Mouse (Mus musculus) thymus, postnatal 25 days (tissue): ENCODE measurements around the gene Rbm19.
"Not testable (repeated sequence)": the region's sequence is repeated elsewhere in the genome, so short reads cannot be mapped to it uniquely, and the experiment has no call there.

ENCODE experiments used
- DNase-seq: peaks from one replicate; pipeline ENCODE4 v3.0.0; 2022

Gene Rbm19

DNA sequence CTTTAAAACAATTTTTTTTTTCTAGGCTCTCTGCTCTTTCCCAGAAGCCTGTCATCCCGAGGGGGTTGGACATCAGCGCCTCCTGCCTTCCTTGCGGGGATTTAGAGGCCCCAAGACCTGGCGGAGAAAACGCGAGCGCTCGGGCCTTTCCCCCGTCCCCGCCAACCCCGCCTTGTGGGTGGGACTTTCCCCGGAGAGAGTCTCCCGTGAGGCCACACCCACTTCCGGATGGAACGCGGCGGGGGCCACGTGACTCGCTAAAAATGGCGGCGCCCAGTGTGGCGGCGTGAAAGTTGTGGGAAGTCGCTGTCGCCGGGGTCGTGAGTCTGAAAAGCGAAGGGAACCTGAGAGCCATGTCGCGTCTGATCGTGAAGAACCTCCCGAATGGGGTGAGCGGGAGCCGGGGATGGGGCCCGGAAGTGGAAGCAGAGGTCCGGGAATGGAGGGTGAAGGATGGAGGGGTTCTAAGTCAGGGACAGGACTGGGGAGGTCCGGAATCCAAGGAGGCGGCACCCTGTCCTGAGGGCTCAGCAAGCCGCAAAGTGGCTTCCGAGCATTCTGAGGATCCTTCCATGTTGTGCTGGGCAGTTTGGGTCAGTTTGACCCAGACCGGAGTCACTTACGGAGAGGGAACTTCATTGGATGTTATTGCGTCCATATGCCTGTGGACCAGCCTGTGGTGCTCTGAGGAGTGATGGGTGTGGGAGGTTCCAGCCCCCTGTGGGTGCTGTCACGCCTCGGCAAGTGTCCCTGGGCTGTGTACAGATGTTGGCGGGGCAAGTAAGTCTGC, at the start of gene Rbm19:
TSS of gene Rbm19 (plus strand) at position 205 of the 790 bp plus-strand sequence.
- peak; percentile 94 for DNase-seq

DNA sequence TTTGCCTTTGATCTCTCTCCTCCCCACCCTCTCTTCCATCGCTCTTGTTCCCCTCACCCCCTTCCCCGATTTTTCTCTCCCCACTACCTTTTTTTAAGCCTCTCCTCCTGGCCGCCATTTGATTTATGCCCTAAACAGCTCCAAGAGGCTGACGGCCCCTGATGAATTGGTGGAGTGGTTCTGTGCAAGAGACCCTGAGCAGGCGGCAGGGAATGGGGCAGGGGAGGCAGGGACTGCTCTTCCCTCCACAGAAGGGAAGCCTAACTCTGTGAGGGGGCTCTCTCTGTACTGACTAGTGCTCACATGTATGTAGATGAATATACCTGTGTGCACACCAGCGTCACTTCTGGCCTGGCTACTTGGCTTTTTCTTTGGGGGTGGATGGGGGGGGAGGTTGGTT, 49.0 kb upstream of the Rbm19 start:
- no peak for DNase-seq

DNA sequence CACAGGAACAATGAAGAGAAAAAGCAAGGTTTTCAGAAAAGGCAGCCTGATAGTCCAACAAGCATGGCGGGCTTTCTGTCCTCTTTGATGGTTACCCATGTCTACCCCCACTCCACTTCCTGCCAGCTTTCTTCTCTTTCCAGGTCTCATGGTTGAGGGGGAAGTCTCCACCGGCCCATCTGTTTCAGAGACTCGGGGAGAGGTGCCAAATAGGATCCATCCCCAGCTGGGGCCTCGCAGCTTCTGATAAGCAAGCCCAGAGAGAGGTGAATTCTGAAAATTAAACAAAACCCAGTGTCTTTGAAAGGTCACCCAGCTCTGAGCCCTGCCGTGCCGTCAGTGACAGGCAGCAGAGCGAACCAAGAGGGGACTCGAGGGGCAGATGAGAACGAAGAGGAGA, 42.2 kb upstream of the Rbm19 start:
- DNase-seq: peak; percentile 9

DNA sequence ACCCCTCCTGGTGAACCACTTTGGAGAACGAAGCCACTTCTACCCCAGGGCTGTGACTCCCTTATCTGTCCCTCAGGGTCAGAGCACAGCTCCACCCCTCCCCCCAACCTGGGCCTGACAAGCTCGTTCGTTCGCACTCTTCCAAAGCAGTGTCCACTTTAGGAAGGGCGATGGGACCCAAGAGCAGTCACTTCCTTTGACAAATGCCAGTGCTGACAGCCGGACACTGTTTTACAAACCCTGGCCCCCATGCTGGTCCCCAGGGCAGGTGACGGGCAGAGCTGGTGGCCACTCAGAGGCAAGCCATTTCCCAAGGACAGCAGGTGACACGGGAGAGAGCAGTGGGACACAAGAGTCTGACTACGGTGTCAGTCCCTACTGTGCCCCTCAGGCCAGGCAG, 36.2 kb upstream of the Rbm19 start:
- no peak for DNase-seq

DNA sequence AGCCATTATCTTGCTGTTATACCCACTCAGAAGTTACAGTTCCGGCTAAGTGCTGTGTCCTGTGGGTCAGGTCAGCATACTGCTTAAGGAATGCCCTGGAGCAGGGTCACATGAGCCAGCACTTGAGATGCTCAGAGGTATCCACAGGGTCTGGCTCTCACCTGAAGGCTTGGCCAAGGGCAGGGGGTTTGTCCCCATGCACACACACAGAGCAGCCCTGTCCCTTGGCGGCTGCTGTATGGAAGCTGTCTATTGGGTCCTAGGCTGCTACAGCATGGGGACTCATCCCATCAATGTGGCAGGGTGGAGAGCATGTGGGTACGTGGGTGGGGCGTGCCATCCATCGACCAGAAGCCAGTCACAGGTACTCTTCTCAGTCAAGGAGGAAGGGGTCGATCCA, 35.8 kb upstream of the Rbm19 start:
- no peak for DNase-seq

DNA sequence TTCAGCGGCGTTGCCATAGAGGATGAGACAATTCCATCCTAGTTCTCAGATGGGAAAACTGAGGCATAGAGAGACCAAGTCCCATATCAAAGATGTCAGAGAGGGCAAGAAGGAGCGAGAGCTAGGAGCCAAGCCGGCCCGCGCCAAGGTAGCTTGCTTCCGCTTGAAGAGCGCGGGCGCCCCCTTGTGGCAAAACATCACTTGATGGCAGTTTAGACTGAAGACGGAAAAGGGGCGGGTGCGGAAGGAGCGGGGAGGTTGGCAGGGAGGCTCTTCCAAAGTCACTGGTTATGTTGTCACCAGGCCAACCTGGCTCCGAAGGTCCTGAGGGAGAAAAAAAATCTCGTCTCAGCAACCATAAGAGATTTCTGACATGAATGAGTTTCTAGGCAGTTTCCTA, 27.7 kb upstream of the Rbm19 start:
- peak; percentile 87 for DNase-seq

DNA sequence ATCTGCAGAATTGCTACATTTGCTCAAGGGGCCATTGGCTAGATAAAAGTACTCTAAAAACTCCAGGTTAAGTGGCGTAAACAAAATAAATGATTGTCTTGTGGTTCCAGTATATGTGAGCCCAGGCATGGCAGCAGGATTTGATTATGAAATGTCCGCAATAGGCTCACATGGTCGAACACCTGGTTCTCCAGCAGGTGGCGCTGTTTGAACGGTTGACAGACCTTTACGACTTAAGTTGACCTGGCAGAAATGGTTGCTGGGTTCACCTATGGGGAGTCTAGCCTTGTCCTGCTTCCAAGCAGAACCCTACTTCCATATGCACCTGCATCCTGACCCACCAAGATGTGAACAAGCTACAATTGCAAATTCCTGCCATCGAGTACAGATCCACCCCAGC, 21.7 kb upstream of the Rbm19 start:
- peak; percentile 62 for DNase-seq

DNA sequence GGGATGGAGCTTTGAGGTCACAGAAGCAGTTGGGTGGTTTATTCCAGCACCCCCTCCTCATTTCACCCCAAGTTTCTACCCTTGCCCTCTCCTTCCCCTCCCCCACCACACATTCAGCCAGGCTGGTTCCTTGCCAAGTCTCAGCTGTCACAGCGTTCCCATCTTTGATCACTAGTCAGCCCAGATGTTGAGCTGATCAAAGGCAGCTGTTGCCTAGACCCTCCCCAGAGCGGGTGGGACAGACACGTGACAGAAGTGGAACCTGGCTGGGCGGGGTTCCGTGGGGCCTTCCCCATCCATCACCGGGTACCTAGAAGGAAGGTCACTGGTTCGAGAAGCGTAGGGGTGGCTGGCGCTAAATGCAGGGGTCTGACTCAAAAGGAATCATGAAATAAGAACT, 19.2 kb upstream of the Rbm19 start:
- no peak for DNase-seq

DNA sequence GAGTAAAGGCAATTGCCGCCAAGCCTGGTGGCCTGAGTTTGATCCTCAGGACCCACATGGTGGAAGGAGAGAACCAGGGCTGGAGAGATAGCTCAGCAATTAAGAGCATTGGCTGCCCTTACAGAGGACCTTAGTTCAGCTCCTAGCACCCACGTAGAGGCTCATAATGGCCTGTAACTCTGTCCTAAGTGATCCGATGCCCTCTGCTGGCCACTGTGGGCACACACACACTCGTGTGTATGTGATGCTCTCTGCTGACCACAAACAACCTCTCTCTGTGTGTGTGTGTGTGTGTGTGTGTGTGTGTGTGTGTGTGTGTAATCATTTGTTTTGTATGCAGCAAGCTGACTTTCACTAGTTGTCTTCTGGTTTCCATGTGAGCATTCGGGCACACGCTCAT, 15.5 kb upstream of the Rbm19 start:
- DNase-seq: no peak

DNA sequence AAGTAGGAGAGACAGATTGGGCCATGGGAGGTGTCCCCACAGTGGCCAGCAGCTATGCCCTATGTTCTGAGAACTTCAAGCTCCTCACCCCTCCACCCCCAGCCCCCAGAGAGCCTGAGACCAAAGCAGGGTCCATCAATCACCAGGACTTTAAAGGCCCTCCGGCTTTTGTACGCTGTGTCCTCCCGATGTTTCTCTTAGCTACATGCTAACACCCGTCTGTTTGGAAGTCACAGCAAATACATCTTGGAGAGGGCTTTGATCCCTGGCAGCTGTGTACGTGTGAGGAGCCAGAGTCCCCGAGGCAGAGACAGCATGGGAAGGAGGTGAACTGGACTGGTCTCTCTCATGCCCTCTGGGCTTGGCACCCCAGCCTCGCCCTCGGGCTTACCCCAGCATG, 14.2 kb upstream of the Rbm19 start:
- DNase-seq: no peak

DNA sequence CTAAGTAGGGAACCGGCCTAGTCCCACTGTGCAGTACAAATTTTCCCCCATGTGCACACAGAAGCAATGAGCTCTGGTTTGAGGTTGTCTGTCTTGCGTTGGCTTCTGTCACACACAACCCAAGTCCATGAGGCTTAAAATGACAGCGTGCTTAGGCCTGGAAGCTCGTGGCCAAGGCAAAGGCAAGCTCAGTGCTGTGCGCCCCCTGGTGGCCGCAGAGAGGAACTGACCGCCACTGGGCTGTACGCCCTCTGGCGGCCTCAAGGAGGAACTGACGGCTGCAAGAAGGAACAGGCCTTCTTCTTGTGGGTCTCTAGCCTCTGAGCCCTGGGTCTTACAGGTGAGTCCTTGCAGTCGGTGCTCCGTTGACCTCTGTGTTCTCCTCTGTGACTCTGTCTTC, 13.5 kb upstream of the Rbm19 start:
- peak; percentile 53 for DNase-seq

DNA sequence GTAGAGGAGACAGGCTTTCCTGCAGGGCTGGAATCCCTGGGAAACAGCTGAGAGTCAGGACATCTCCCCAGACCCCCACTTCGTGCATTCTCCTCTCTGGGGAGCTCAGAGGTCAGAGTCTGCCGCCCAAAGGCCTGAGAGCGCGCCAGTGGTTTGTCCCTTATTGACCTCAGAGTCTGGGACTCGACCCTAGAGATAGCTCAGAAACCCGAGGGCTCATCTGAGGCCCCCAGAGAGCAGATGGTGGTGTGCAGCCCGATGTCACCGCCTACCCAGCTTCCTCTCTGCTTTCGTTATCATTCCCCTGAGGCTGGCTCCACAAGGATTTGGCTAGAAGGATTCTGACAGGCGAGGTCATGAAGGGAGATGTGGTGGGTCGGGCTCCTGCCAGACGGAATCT, 12.8 kb upstream of the Rbm19 start:
- no peak for DNase-seq

DNA sequence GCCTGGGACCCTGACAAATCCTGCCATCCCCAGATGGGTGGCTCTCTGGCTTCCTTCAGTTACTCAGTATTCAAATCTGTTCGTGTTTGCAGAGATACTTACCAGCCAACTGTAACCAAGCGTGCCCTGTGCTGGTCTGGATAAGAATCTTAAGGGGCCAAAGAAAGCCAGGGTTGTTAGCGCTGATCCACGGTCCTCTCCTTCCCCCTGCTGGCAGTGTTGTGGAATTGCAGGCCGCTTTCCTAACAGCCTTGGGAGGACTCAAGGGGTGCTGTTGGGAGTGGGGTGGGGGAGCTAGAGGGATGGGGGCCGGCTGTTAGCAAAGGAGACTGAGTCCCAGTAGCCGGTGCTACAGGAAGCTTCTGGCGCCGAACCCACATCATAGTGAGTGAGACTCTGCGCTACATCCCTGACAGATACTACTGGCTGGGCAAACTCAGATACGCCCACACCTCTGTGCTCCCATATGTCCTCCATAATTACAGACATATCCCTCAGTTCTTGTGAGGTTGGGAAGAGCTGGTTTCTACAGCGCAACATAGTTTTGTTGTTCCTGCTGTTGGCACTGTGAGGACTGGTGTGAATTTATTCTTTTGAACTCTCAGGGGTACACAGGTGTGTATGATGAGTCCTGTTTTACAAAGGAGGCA, 9.7 kb upstream of the Rbm19 start:
- DNase-seq: peak; percentile 31

DNA sequence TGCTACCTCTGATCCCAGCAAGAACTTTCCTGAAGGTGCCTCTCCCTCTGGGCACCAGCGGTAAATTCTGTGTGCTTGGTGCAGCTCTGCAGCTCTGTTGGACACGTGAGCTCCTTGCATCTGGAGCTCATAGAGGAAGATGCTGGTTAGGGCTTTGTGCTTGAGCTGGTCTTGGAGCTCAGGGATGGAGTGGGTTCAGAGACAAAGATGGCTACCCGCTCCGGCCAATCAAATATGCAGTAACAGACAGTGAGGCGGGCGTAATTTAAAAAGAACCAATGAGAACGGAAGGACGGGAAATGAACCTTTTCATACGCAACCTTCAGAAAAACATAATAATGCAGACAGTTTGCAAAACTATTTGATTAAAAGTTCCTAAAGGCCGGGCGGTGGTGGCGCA, 1.9 kb upstream of the Rbm19 start:
- DNase-seq: no peak

DNA sequence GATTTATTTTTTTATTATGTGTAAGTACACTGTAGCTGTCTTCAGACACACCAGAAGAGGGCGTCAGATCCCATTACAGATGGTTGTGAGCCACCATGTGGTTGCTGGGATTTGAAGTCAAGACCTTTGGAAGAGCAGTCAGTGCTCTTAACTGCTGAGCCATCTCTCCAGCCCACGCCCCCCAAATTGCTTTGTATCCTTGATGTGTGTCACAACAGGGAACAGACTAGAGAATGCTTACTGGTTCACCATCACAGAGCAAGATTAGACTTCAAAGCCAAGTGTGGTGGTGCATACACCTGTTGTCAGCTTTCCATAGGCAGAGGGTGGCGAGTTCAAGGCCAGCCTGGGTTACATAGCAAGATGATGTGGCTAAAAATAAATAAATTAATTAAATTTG, 896 bp downstream of the Rbm19 start:
- not testable (repeated sequence) for DNase-seq

DNA sequence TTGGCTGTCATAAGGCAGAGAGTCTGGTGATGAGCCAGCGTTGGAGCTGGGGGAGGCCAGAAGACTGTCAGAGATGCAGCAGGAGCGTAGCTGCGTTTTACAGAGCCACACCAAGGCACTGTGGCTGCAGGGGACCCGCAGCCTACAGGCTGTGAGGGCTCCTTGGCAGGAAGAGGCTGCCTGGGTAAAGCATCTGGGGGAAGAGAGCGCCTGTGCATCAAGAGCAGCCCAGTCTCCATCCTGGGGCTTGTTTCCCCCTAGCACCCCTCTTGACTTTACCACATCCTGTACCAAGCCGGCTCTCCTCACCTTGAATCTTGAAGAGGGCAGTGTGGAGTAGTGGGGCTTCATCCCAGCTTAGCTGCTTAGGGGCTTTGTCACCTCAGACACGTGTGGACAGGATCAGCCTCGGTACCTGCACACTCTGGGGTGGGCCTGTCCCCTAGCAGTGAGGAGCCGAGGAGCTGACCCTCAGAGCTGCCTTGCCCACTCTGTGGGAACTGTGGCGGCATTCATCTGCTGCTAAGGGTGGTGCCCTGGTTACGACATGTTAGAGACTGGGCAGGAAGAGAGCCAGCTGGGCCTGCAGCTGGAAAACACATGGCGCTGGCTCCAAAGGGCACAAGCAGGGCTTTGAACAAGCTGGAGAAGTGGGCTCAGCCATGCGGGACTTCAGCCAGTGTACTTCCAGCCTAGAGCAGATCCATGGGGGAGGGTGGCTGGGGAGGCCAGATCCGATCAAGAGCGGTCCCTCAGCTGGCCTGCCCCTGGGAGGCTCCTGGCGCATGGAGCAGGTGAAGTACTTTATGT, 8.8 kb downstream of the Rbm19 start:
- DNase-seq: peak; percentile 78

DNA sequence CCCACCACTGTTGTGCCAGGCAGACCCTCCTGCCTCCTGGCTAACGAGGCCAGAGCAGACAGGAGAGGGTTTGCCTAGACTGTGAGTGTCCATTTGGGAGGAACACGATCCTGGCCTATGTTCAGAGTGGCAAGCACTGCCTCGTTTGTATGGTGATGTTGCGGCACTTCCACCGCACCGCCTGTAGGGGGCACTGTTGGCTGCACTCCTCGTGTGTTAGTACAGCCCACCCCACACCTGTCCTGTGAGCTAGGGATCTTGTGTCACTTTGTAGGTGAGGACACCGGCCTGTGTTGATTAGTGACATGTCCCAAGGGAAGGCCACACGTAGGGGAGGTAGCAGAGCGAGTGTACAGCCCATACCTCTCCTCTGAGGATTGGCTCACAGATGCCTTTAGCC, 11.4 kb downstream of the Rbm19 start:
- peak; percentile 45 for DNase-seq

DNA sequence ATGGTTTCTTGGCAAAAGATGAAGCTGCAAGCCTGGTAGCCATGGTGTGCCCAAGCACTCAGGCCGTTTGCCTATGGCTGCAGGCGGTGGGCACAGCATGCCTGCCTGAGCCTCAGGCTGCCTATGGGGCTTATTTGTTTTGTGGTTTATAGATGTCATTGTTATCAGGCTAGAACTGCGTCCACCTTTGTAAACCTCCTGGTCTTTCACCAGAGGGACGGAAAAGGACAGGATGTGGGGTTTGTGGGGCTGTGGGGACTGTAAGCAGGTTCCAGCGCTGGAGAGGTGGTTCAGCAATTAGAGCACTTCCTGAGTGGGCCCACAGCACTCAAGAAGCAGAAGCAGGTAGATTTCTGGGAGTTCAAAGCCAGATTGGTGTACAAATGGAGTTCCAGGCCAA, 12.2 kb downstream of the Rbm19 start:
- no peak for DNase-seq

DNA sequence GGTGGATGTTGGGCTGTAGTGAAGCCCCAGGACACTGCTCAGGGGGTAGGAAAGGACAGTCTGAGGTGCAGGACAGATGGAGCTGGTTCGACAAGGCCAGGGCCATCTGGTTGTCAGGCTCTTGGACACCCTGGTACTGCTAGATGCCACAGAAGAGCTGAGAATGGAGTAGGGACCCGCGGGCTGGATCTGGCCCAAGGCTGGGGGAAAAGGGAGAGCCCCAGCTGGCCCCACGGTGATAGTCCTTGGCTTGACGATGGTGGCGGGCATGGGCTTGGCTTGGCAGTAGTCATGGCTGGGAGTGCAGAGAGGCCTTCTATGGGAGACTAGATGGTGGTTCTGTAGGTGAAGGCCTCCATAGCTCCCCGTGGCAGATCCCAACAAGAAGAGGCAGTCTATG, 12.8 kb downstream of the Rbm19 start:
- no peak for DNase-seq

DNA sequence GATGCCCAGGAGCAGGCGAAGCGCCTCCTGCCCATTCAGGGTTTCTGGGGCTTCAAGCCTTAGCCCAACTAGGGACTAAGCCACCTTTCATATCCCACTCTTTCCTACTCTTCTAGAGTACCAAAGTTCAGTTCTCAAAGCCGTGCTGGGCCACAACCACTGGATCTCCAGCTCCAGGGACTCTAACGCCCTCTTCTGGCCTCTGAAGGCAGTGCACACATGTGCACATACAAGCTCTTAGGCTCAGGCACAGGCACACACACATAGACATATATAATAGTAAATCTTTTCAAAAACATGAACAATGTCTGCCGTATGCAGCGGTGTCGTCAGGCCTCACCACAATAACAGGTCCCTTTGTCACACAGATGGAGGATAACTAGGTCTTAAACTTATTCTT, 13.5 kb downstream of the Rbm19 start:
- no peak for DNase-seq

DNA sequence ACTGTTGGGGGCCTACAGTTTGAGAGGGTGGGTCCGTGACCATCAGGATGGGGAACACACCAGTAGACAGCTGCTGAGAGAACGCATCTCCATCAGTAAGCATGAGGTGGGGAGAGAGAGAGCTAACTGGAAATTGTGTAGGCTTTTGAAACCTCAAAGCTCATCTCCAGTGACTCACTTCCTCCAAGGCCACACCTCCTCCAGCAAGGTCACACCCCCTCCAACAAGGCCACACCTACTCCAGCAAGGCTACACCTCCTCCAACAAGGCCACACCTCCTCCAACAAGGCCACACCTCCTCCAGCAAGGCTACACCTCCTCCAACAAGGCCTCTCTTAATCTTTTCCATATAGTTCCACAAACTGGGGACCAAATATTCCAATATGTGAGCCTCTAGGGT, 13.9 kb downstream of the Rbm19 start:
- DNase-seq: peak; percentile 38

DNA sequence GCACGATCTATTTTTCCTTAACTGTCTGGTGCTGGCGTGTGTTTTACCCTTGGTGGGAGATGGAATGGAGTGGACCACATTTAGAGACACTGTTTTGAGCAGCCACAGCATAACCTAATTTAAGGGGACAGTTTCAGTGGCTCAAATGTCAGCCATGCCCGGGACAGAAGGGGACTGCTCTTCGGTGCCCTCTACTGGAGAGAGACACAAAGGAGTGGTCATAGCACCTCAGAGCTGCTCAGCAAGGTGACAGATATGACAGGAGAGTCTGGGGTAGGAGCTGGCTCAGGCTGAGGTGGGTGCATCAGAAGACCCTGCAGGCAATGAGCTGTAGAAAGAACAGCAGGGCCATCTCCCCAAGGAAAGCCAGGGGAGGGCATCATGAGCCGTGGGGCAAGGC, 15.3 kb downstream of the Rbm19 start:
- DNase-seq: peak; percentile 45

DNA sequence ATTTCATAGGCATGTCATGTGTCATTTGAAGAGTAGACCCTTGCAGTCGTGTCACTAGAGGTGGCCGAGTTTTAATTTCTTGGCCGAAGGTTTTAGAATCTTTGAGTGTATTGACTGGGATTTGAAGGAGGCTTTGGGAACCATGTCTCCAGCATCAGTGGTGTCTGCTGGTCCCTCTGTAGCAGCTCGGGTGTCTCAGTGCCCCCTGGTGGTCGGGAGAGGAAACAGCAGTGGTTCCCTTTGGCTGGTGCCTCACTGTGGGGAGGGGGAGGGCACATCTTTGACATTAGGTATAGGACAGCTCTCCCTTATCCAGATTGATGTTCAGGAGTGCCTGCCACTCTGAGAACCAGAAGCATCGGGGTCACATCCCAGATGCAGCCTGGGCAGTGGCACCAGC, 17.7 kb downstream of the Rbm19 start:
- DNase-seq: peak; percentile 75

DNA sequence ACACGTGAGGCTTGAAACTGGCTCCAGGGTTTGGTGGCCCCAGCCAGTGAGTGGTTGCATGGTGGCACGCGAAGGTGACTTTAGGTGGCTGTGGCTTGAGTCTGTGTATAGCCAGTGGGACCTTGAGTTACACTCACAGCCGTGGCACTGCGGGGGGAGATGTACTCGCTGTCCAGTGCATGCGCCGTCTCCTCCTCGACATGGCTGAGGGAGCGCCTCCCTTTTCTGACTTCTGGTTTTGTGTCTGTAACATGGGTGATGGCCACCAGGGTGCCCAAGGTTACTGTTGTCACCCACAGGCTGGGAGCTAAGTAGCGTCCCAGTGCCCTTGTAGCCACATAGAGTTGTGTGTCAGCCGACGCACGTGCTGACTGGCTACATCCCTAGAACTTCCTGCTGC, 19.1 kb downstream of the Rbm19 start:
- DNase-seq: no peak
